Mouse (Mus musculus) E14TG2a.4 (cell line): ENCODE measurements around the gene Dppa4.
"Not testable (repeated sequence)": the region's sequence is repeated elsewhere in the genome, so short reads cannot be mapped to it uniquely, and the experiment has no call there.

Experiments used
- H3K27me3 ChIP-seq: 2 replicates; pipeline ENCODE4 v1.6.1; 2014; ENCODE audit warnings: low read length, control low read depth; ENCODE audit not compliant: insufficient read depth
- H3K36me3 ChIP-seq: 2 replicates; pipeline ENCODE4 v1.6.1; 2014; ENCODE audit warnings: low read length, control low read depth; ENCODE audit not compliant: insufficient read depth
- H3K4me1 ChIP-seq: replicated peaks from 2 replicates; pipeline ENCODE4 v1.6.1; 2014; ENCODE audit warnings: low read depth, low read length, control low read depth
- H3K4me3 ChIP-seq: replicated peaks from 2 replicates; pipeline ENCODE4 v1.5.1; 2014; ENCODE audit warnings: mild to moderate bottlenecking, low read length
- H3K9me3 ChIP-seq: 2 replicates; pipeline ENCODE4 v1.6.1; 2014; ENCODE audit warnings: low read length, control low read depth
- CTCF ChIP-seq: conservative IDR thresholded peaks from 2 replicates; pipeline ENCODE4 v1.5.1; 2014; ENCODE audit warnings: low read length
- NANOG ChIP-seq: IDR thresholded peaks from 2 replicates; pipeline ENCODE4 v1.6.1; 2014; ENCODE audit warnings: borderline replicate concordance, low read length, mixed read lengths
- POU5F1 ChIP-seq: IDR thresholded peaks from 2 replicates; pipeline ENCODE4 v1.6.1; 2014; ENCODE audit warnings: low read length, borderline replicate concordance

Gene Dppa4

GRCm38 (mm10) chr16:48276940-48277339, 6.6 kb upstream of the Dppa4 start:
- no peak for TF ChIP-seq NANOG
- TF ChIP-seq CTCF = no peak
- no peak for TF ChIP-seq POU5F1
- Histone ChIP-seq H3K36me3 (no peaks in the 10 kb centered on the region), H3K4me3 (no peak overlapping the region), H3K4me1 (peaks cover 16% of the 10 kb centered on the region), H3K27me3 (no peaks in the 10 kb centered on the region), H3K9me3 (peaks cover 5% of the 10 kb centered on the region)

- H3K4me3 ChIP-seq = no peak overlapping the region
- TF ChIP-seq CTCF (no peak), POU5F1 (no peak), NANOG (no peak)
Measured at GRCm38 (mm10) chr16:48280883-48281282, 2.6 kb upstream of the Dppa4 start.

GRCm38 (mm10) chr16:48282801-48283200, 732 bp upstream of the Dppa4 start:
- peaks cover 20% of the 10 kb centered on the region for H3K36me3 ChIP-seq
- H3K9me3 ChIP-seq = no peaks in the 10 kb centered on the region
- TF ChIP-seq CTCF (no peak), NANOG (peak; percentile 40; the same call in 1 of the 2 replicates)
- H3K4me3 ChIP-seq = no peak overlapping the region
- H3K4me1 ChIP-seq = peaks cover 47% of the 10 kb centered on the region
- no peaks in the 10 kb centered on the region for H3K27me3 ChIP-seq

More at GRCm38 (mm10) chr16:48280883-48281282, 2.6 kb upstream of the Dppa4 start:
- Histone ChIP-seq H3K36me3 (peaks cover 8% of the 10 kb centered on the region), H3K27me3 (no peaks in the 10 kb centered on the region), H3K4me1 (peaks cover 37% of the 10 kb centered on the region), H3K9me3 (no peaks in the 10 kb centered on the region)

- no peak for TF ChIP-seq POU5F1
- no peak for TF ChIP-seq NANOG
- TF ChIP-seq CTCF = no peak
- no peaks in the 10 kb centered on the region for H3K9me3 ChIP-seq
- H3K36me3 ChIP-seq = peaks cover 46% of the 10 kb centered on the region
- H3K4me3 ChIP-seq = peak overlapping the region; percentile 87
- H3K4me1 ChIP-seq = peaks cover 64% of the 10 kb centered on the region
- no peaks in the 10 kb centered on the region for H3K27me3 ChIP-seq
Measured at GRCm38 (mm10) chr16:48285517-48285916, 2.0 kb downstream of the Dppa4 start.

- Histone ChIP-seq H3K27me3 (no peaks in the 10 kb centered on the region), H3K36me3 (peaks cover 79% of the 10 kb centered on the region), H3K9me3 (no peaks in the 10 kb centered on the region), H3K4me3 (no peak overlapping the region), H3K4me1 (peaks cover 63% of the 10 kb centered on the region)
- TF ChIP-seq POU5F1 = no peak
- no peak for TF ChIP-seq NANOG
- no peak for TF ChIP-seq CTCF
Measured at GRCm38 (mm10) chr16:48297384-48298136, 14.0 kb downstream of the Dppa4 start.

- H3K9me3 ChIP-seq = no peaks in the 10 kb centered on the region
- peaks cover 56% of the 10 kb centered on the region for H3K36me3 ChIP-seq
- peaks cover 64% of the 10 kb centered on the region for H3K4me1 ChIP-seq
- no peak overlapping the region for H3K4me3 ChIP-seq
- no peaks in the 10 kb centered on the region for H3K27me3 ChIP-seq
- TF ChIP-seq CTCF = no peak
- no peak for TF ChIP-seq POU5F1
- no peak for TF ChIP-seq NANOG
Measured at GRCm38 (mm10) chr16:48299884-48300283, 16.4 kb downstream of the Dppa4 start.

GRCm38 (mm10) chr16:48303509-48303908, 20.0 kb downstream of the Dppa4 start, which contains the start of gene Dppa2:
TSS of gene Dppa2 (plus strand) at chr16:48303908.
- H3K4me3 ChIP-seq = peak within 1 kb of the TSS; percentile 61
- peaks cover 70% of the 10 kb centered on the region for H3K4me1 ChIP-seq
- peaks cover 20% of the 10 kb centered on the region for H3K36me3 ChIP-seq
- TF ChIP-seq POU5F1 = no peak
- no peak for TF ChIP-seq CTCF
- peak; percentile 74; the same call in 1 of the 2 replicates for TF ChIP-seq NANOG
- no peaks in the 10 kb centered on the region for H3K9me3 ChIP-seq
- no peaks in the 10 kb centered on the region for H3K27me3 ChIP-seq

- Histone ChIP-seq H3K36me3 (peaks cover 16% of the 10 kb centered on the region), H3K9me3 (no peaks in the 10 kb centered on the region), H3K27me3 (no peaks in the 10 kb centered on the region), H3K4me3 (peak overlapping the region; percentile 61), H3K4me1 (peaks cover 69% of the 10 kb centered on the region)
- TF ChIP-seq POU5F1 (no peak), NANOG (no peak), CTCF (no peak)
Measured at GRCm38 (mm10) chr16:48303983-48304382, 20.4 kb downstream of the Dppa4 start.

GRCm38 (mm10) chr16:48308916-48309315, 25.4 kb downstream of the Dppa4 start:
- peak; percentile 59 for TF ChIP-seq NANOG
- H3K9me3 ChIP-seq, H3K27me3 ChIP-seq: not testable (repeated sequence)
- Histone ChIP-seq H3K4me3 (0 out of 2 replicates have a peak overlapping the region, but pooled peaks have one; percentile 10), H3K4me1 (peaks cover 79% of the 10 kb centered on the region), H3K36me3 (peaks cover 26% of the 10 kb centered on the region)
